Mouse (Mus musculus) inflammation-experienced regulatory T-cells (primary cell): ENCODE data around the gene Tle1. TPM values are rescaled to one million over a fixed set of nuclear protein-coding genes. Genes with fewer than 3 reads are reported as not detected.

Source experiments
- polyA plus RNA-seq, 2 experiments: library from polyadenylated mRNA; unstranded; fragments of 100-300 nt; shearing (Covaris generic); gene quantifications; one replicate each; pipeline ENCODE4 v1.2.1; 2017

Tle1 gene
- polyA plus RNA-seq, result 10 to 100 TPM in 1 of 2 experiments, 1 to 10 TPM in 1; 7.5 to 16.7 TPM

DNA sequence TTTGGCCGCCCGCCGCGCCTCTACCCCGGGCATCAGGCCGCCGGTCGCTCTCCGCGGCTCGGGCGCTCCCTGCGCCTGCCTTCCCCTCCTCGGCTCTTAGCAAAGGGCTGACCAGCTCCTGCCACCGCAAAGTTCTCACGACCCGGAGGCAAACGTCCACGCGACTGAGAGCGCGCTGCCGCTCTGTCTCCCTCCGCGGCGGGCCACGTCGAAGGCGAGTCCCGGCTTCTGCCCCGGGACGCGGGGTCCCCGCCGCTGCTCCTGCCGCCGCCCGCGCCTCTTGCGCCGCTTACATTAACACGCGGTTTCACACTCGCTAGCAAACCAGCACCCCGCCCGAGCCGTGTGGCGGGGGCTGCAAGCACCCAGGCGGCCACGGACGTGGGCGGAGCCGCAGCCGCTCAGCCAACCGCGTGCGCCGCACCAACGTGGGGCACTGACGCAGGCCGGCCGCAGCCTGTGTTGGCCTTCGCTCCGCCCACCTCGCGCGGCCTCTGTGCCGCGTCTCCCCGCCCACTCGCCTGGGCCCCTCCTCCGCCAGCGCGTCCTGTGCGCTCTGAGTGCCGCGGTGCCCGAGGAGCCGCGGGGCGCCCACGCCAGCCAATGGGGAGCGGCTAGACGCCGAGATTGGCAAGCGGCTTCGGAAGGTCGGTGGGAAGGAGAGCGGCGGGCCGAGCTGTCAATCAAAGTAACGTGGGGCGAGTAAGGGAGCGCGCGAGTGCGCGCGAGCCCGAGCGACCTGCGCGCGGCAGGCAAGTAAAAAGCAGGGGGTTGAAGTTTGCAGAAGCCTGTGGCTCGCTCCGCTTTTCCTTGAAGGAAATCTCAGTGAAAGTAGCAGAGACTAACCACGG, at the start of gene Tle1:
Tle1 (minus strand) TSS at position 361 of the 851 bp plus-strand sequence.

